In the genomic region with DNA sequence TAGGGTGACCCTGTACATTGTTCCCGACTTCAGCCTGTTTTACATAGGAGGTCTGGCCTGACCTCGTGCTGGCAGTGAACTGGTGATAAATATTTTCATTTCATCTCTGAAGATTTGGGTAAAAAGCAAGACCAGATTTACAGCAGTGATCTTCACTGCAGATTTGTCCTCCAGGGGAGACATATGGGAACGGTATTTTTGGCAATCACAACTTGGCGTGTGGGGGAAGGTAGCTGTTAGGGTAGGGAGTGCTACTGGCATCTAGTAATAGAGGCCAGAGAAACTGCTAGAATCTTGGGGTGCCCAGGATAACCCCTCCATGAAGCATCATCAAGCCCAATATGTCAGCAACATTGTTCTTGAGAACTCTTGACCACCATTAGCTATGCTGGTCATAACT, we compare ENCODE assay signal across 13 mouse cellular contexts.
DNase-seq lines count a peak whose midpoint lies in the region.
"Had no signal": no experiment of that assay in that cellular context is flagged by ENCODE, and none has a peak within 500 bp of the region (broad histone marks: within the 10 kb centered on the region; RNA-seq: fewer than 3 reads in every experiment).

No protein-coding gene starts in this region.

- intact Hi-C loops in left cerebral cortex, postnatal 14 days (cut with DNase I), result loop anchor here (5.0 to 10.0 kb wide), 2 partner anchors 133 to 270 kb away; no protein-coding TSS in a partner anchor

- H3K36me3 ChIP-seq in hindbrain, embryonic 10.5 days, result no peaks in the 10 kb centered on the region
- H3K36me3 ChIP-seq: embryonic facial prominence, embryonic 10.5 days; heart, embryonic 15.5 days; liver, embryonic 13.5 days; lung, embryonic 15.5 days; midbrain, embryonic 12.5 days had no signal

- H3K27ac ChIP-seq in hindbrain, embryonic 10.5 days, result no peak overlapping the region
- H3K27ac ChIP-seq: embryonic facial prominence, embryonic 10.5 days; forebrain, embryonic 13.5 days; heart, embryonic 15.5 days; liver, embryonic 13.5 days; lung, embryonic 15.5 days; midbrain, embryonic 12.5 days had no signal

- peak; percentile 40 to 71 for DNase-seq in frontal cortex, adult 2 months (ENCODE audit: extremely low spot score in 1 of 2, low spot score in 1 of 2)
- DNase-seq in frontal cortex, postnatal 10 days (ENCODE audit: low spot score in 2 of 2), result no peak
- DNase-seq in right cerebral cortex, adult 2 months (ENCODE audit: low spot score in 2 of 2), result peak; percentile 49 to 59
- no peak for DNase-seq in right cerebral cortex, postnatal 14 days
- DNase-seq in left cerebral cortex, postnatal 14 days (ENCODE audit: low spot score in 2 of 2), result peak; percentile 42 to 48
- no peak for DNase-seq in hindbrain, embryonic 10.5 days (ENCODE audit: low spot score)
- DNase-seq in lung, postnatal 10 days, result no peak
- DNase-seq: liver, embryonic 13.5 days had no signal

- H3K9me3 ChIP-seq in hindbrain, embryonic 10.5 days, result no peaks in the 10 kb centered on the region
- H3K9me3 ChIP-seq: embryonic facial prominence, embryonic 10.5 days; forebrain, embryonic 13.5 days; heart, embryonic 15.5 days; liver, embryonic 13.5 days; lung, embryonic 15.5 days; midbrain, embryonic 12.5 days had no signal

- H3K27me3 ChIP-seq in hindbrain, embryonic 10.5 days (ENCODE audit: insufficient read depth, poor library complexity, severe bottlenecking), result no peaks in the 10 kb centered on the region; the same call in 1 of the 2 replicates
- H3K27me3 ChIP-seq: forebrain, embryonic 13.5 days; heart, embryonic 15.5 days; liver, embryonic 13.5 days; lung, embryonic 15.5 days; midbrain, embryonic 12.5 days had no signal

- 0 out of 2 replicates have a peak, but pooled peaks cover 3% of the 10 kb centered on the region for H3K4me1 ChIP-seq in hindbrain, embryonic 10.5 days (replicated peaks)
- H3K4me1 ChIP-seq: liver, embryonic 13.5 days; lung, embryonic 15.5 days; midbrain, embryonic 12.5 days had no signal

- no peak overlapping the region for H3K4me3 ChIP-seq in hindbrain, embryonic 10.5 days
- H3K4me3 ChIP-seq: embryonic facial prominence, embryonic 10.5 days; forebrain, embryonic 13.5 days; heart, embryonic 15.5 days; liver, embryonic 13.5 days; lung, embryonic 15.5 days; midbrain, embryonic 12.5 days had no signal

- WGBS in hindbrain, embryonic 10.5 days, result 72% methylated on average over 4 of the region's 4 CpGs

Comparison
In these comparisons a context has a peak if more than half of its experiments do, and no peak if none do; other contexts are left out.
1. DNase-seq: peak in frontal cortex, adult 2 months (2 of 2), right cerebral cortex, adult 2 months (2 of 2) and left cerebral cortex, postnatal 14 days (2 of 2); none in frontal cortex, postnatal 10 days (0 of 2), right cerebral cortex, postnatal 14 days (single experiment), hindbrain, embryonic 10.5 days (single experiment) and lung, postnatal 10 days (single experiment).